Mouse (Mus musculus) stomach, postnatal 0 days (tissue): Measurements from ENCODE around the gene Psma5.

Experiments
- CTCF ChIP-seq: IDR thresholded peaks from 2 replicates; pipeline ENCODE4 v1.5.1; 2016; ENCODE audit warnings: antibody characterized with exemption, low read depth, mild to moderate bottlenecking, moderate library complexity
- EP300 ChIP-seq: optimal IDR thresholded peaks from 2 replicates; pipeline ENCODE3; 2016; ENCODE audit warnings: antibody characterized with exemption

GRCm38 (mm10) chr3:108304747-108305146 lies 48.0 kb downstream of the Psma5 start:
- TF ChIP-seq CTCF (no peak), EP300 (no peak)
